Mouse (Mus musculus): Measurements from ENCODE around the gene Ankrd33b.

DNA sequence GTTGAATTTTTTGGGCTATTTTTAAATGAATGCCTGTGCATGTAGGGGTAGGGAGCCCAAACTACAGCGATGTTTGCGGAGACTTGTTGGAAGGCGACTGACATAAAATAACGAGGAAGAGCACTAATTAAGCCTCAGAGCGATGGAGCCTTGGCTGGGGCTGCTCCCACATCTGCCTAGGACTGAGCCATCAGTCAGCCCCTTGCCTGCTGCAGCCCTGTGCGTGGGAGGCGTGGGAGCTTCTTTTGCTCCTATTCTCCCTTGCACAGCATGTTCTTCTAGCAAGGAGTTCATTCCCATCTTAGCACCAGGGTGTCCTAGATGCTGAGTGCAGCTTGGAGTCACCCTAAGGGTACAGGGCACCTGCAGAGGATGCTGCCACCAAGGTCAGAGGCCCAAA, 25.2 kb upstream of the Ankrd33b start:
- TF ChIP-seq CTCF (IDR thresholded peaks at IDR 0.05; ENCODE audit: borderline replicate concordance, control insufficient read depth, extremely low read depth, insufficient read depth, low read length, poor library complexity) (no peak), POLR2A (IDR thresholded peaks at IDR 0.05; ENCODE audit: control insufficient read depth, extremely low read depth, insufficient read depth, low read length, poor library complexity) (no peak)
